Mouse (Mus musculus) spleen, adult 2 months (tissue): ENCODE measurements around the gene Ckb. TPM values are rescaled to one million over a fixed set of nuclear protein-coding genes. Genes with fewer than 3 reads are reported as not detected.
A peak's percentile ranks its signal among the peaks of the same experiment; 100 is the strongest.

Experiments
- DNase-seq, 2 experiments: peaks; one replicate each; pipeline versions ENCODE4 v3.0.0 to v3.0.0-alpha.2; 2012 to 2021; ENCODE audit warnings: low spot score in 2 of 2, low read depth in 1 of 2
- H3K27ac ChIP-seq: fragments of 200-500 bp; 2 replicates; pipeline ENCODE4 v1.5.1; 2012; ENCODE audit warnings: low read length, inconsistent platforms; ENCODE audit not compliant: insufficient read depth
- H3K27me3 ChIP-seq: fragments of 200-500 bp; 2 replicates; pipeline ENCODE4 v1.6.1; 2012; ENCODE audit warnings: mild to moderate bottlenecking, moderate library complexity, low read length, inconsistent platforms; ENCODE audit not compliant: control insufficient read depth, insufficient read depth
- H3K36me3 ChIP-seq: fragments of 200-500 bp; 2 replicates; pipeline ENCODE4 v1.6.1; 2012; ENCODE audit warnings: mild to moderate bottlenecking, low read length, inconsistent platforms; ENCODE audit not compliant: control insufficient read depth, insufficient read depth
- H3K4me1 ChIP-seq: fragments of 200-500 bp; 2 replicates; pipeline ENCODE4 v1.6.1; 2011; ENCODE audit warnings: inconsistent platforms; ENCODE audit not compliant: control insufficient read depth, insufficient read depth, insufficient read length
- H3K4me3 ChIP-seq: fragments of 200-500 bp; 2 replicates; pipeline ENCODE4 v1.5.1; 2011; ENCODE audit warnings: mild to moderate bottlenecking, inconsistent platforms; ENCODE audit not compliant: insufficient read depth, insufficient read length; ENCODE audit errors: extremely low read depth
- CTCF ChIP-seq: fragments of 200-500 bp; IDR thresholded peaks from 2 replicates; pipeline ENCODE4 v1.5.1; 2011; ENCODE audit warnings: mild to moderate bottlenecking, inconsistent platforms; ENCODE audit not compliant: insufficient read depth, insufficient read length, insufficient replicate concordance; ENCODE audit errors: extremely low read depth
- POLR2A ChIP-seq: fragments of 200-500 bp; IDR thresholded peaks from 2 replicates; pipeline ENCODE4 v1.6.1; 2011; ENCODE audit warnings: low read depth, low read length, inconsistent platforms
- WGBS: fragments of 180-500 bp; shearing (Covaris S2); methylation state at CpG from one replicate; pipeline ENCODE4 v1.1.7; 2018; 5-methylcytosine and 5-hydroxymethylcytosine counted together
- polyA plus RNA-seq: library from polyadenylated mRNA; depleted of rRNA; stranded (reverse); fragments of >200 nt; gene quantifications from 2 replicates; pipeline ENCODE4 v1.2.3, GENCODE M21; 2012

The Ckb gene
- polyA plus RNA-seq, 1 experiment: 139 TPM

- no peak overlapping the region for H3K4me3 ChIP-seq
- H3K36me3 ChIP-seq: peaks cover 12% of the 10 kb centered on the region
- no peaks in the 10 kb centered on the region for H3K27me3 ChIP-seq
- peaks cover 8% of the 10 kb centered on the region; the same call in 1 of the 2 replicates for H3K4me1 ChIP-seq
- no peak overlapping the region for H3K27ac ChIP-seq
- no peak for TF ChIP-seq CTCF
- 93% methylated on average over 10 of the region's 10 CpGs for WGBS
- no peak for DNase-seq
Observed at GRCm38 (mm10) chr12:111710091-111710490, 38.0 kb upstream of the Ckb start.

- peaks cover 8% of the 10 kb centered on the region; the same call in 1 of the 2 replicates for H3K4me1 ChIP-seq
- TF ChIP-seq CTCF (no peak), POLR2A (no peak)
- H3K27ac ChIP-seq: no peak overlapping the region
- no peak for DNase-seq
- 71% methylated on average over 4 of the region's 4 CpGs for WGBS
- no peaks in the 10 kb centered on the region for H3K27me3 ChIP-seq
- no peak overlapping the region for H3K4me3 ChIP-seq
- H3K36me3 ChIP-seq: peaks cover 12% of the 10 kb centered on the region
Observed at GRCm38 (mm10) chr12:111708181-111708580, 36.0 kb upstream of the Ckb start.

GRCm38 (mm10) chr12:111705186-111705973, 33.2 kb upstream of the Ckb start:
- Histone ChIP-seq H3K36me3 (peaks cover 8% of the 10 kb centered on the region; the same call in 1 of the 2 replicates), H3K4me1 (no peaks in the 10 kb centered on the region), H3K27ac (peak overlapping the region; percentile 43; the same call in 1 of the 2 replicates), H3K4me3 (no peak overlapping the region), H3K27me3 (no peaks in the 10 kb centered on the region)
- 81% methylated on average over 15 of the region's 15 CpGs for WGBS
- no peak for DNase-seq
- no peak for TF ChIP-seq POLR2A
- no peak for TF ChIP-seq CTCF

GRCm38 (mm10) chr12:111704609-111705008, 32.5 kb upstream of the Ckb start:
- Histone ChIP-seq H3K27ac (peak overlapping the region; percentile 22; the same call in 1 of the 2 replicates), H3K4me3 (no peak overlapping the region), H3K4me1 (no peaks in the 10 kb centered on the region), H3K27me3 (no peaks in the 10 kb centered on the region), H3K36me3 (peaks cover 2% of the 10 kb centered on the region; the same call in 1 of the 2 replicates)
- no peak for TF ChIP-seq POLR2A
- no peak for TF ChIP-seq CTCF
- DNase-seq: no peak
- WGBS: 81% methylated on average over 9 of the region's 9 CpGs

GRCm38 (mm10) chr12:111703301-111703700, 31.2 kb upstream of the Ckb start:
- Histone ChIP-seq H3K4me3 (no peak overlapping the region), H3K27ac (no peak overlapping the region), H3K4me1 (no peaks in the 10 kb centered on the region), H3K36me3 (peaks cover 1% of the 10 kb centered on the region; the same call in 1 of the 2 replicates), H3K27me3 (no peaks in the 10 kb centered on the region)
- no peak for DNase-seq
- 62% methylated on average over 3 of the region's 3 CpGs for WGBS
- TF ChIP-seq POLR2A (no peak), CTCF (no peak)

GRCm38 (mm10) chr12:111700920-111701458, 28.9 kb upstream of the Ckb start:
- H3K4me1 ChIP-seq: no peaks in the 10 kb centered on the region
- TF ChIP-seq POLR2A (no peak), CTCF (no peak)

GRCm38 (mm10) chr12:111699542-111699941, 27.4 kb upstream of the Ckb start:
- TF ChIP-seq CTCF (no peak), POLR2A (no peak)
- Histone ChIP-seq H3K27ac (no peak overlapping the region), H3K4me3 (no peak overlapping the region), H3K36me3 (no peaks in the 10 kb centered on the region), H3K4me1 (no peaks in the 10 kb centered on the region; the same call in 1 of the 2 replicates), H3K27me3 (no peaks in the 10 kb centered on the region)
- 83% methylated on average over 4 of the region's 4 CpGs for WGBS
- DNase-seq: no peak

More at GRCm38 (mm10) chr12:111700920-111701458, 28.9 kb upstream of the Ckb start:
- Histone ChIP-seq H3K4me3 (no peak overlapping the region), H3K36me3 (no peaks in the 10 kb centered on the region), H3K27me3 (no peaks in the 10 kb centered on the region), H3K27ac (no peak overlapping the region)
- DNase-seq: no peak
- 82% methylated on average over 9 of the region's 9 CpGs for WGBS
